Mouse (Mus musculus) gastrocnemius, postnatal 36 days (tissue): ENCODE results near the gene Cadm4. TPM values are rescaled to one million over a fixed set of nuclear protein-coding genes. Genes with fewer than 3 reads are reported as not detected.

Experiments
- DNase-seq, 2 experiments: peaks; one replicate each; pipeline ENCODE4 v3.0.0; 2022
- intact Hi-C: fragments of 180-260 bp; cut with DNase I; formaldehyde crosslinking; loops from one replicate; pipeline ENCODE4 v1.15.1; 2025
- long read RNA-seq, 2 experiments: library from polyadenylated mRNA; stranded (forward); transcript quantifications; one replicate each; pipeline ENCODE4 v2.0.0; 2021
- total RNA-seq, 2 experiments: library from RNA; stranded (reverse); gene quantifications; 2 replicates each; pipeline ENCODE4 v1.2.3; 2021

Cadm4 gene
- 1 to 10 TPM; 2.7 to 4.6 TPM for total RNA-seq
- long read RNA-seq, experiment 1 = 0 reads
- long read RNA-seq, experiment 2, partial matches to known transcripts = 0 of 1 reads
- long read RNA-seq, experiment 2, other reads (novel, unspliced or antisense) = 1 of 1 reads

GRCm38 (mm10) chr7:24481474-24482207 is at the start of gene Cadm4:
Gene Cadm4, plus strand, starts transcription at chr7:24482023.
- intact Hi-C loops = no loop called here
- peak; percentile 66 to 78 for DNase-seq

GRCm38 (mm10) chr7:24435305-24435704 is 46.5 kb upstream of the Cadm4 start:
- DNase-seq = no peak
- intact Hi-C loops = no loop called here

GRCm38 (mm10) chr7:24437981-24438380 is 43.8 kb upstream of the Cadm4 start:
- intact Hi-C loops = no loop called here
- peak in 1 of 2 experiments; percentile 22 for DNase-seq

GRCm38 (mm10) chr7:24439191-24439590 is 42.6 kb upstream of the Cadm4 start:
- intact Hi-C loops = no loop called here

GRCm38 (mm10) chr7:24439891-24440290 is 41.9 kb upstream of the Cadm4 start:
- intact Hi-C loops = loop anchor here (5.0 kb wide), 1 partner anchor 37 kb away; no protein-coding TSS in a partner anchor

More at GRCm38 (mm10) chr7:24439191-24439590, 42.6 kb upstream of the Cadm4 start:
- no peak for DNase-seq

GRCm38 (mm10) chr7:24441785-24442184 is 40.0 kb upstream of the Cadm4 start:
- peak; percentile 42 to 45 for DNase-seq
- intact Hi-C loops = loop anchor here (5.0 kb wide), 1 partner anchor 36 kb away; no protein-coding TSS in a partner anchor

More at GRCm38 (mm10) chr7:24439891-24440290, 41.9 kb upstream of the Cadm4 start:
- no peak for DNase-seq

GRCm38 (mm10) chr7:24442313-24442712 is 39.5 kb upstream of the Cadm4 start:
- DNase-seq = no peak
- intact Hi-C loops = loop anchor here (5.0 kb wide), 1 partner anchor 35 kb away; no protein-coding TSS in a partner anchor

GRCm38 (mm10) chr7:24445266-24445926 is 36.4 kb upstream of the Cadm4 start:
- intact Hi-C loops = no loop called here
- no peak for DNase-seq

- DNase-seq = no peak
- intact Hi-C loops = no loop called here
Observed at GRCm38 (mm10) chr7:24446697-24447340, 35.0 kb upstream of the Cadm4 start.

- intact Hi-C loops = no loop called here
Observed at GRCm38 (mm10) chr7:24448782-24449517, 32.9 kb upstream of the Cadm4 start.

GRCm38 (mm10) chr7:24450585-24451017 is 31.2 kb upstream of the Cadm4 start:
- no peak for DNase-seq
- intact Hi-C loops = no loop called here

More at GRCm38 (mm10) chr7:24448782-24449517, 32.9 kb upstream of the Cadm4 start:
- no peak for DNase-seq

- DNase-seq = no peak
- intact Hi-C loops = no loop called here
Observed at GRCm38 (mm10) chr7:24451855-24452311, 29.9 kb upstream of the Cadm4 start, which contains the start of gene Irgc1. Gene Irgc1, minus strand, starts transcription at chr7:24452297.

GRCm38 (mm10) chr7:24454199-24454598 is 27.6 kb upstream of the Cadm4 start:
- intact Hi-C loops = no loop called here
- no peak for DNase-seq

- intact Hi-C loops = no loop called here
- DNase-seq = no peak
Observed at GRCm38 (mm10) chr7:24455726-24456125, 26.1 kb upstream of the Cadm4 start.

GRCm38 (mm10) chr7:24457726-24458370 is 24.0 kb upstream of the Cadm4 start:
- no peak for DNase-seq
- intact Hi-C loops = no loop called here

- no peak for DNase-seq
- intact Hi-C loops = no loop called here
Observed at GRCm38 (mm10) chr7:24459440-24459839, 22.4 kb upstream of the Cadm4 start.

- intact Hi-C loops = no loop called here
- DNase-seq = no peak
Observed at GRCm38 (mm10) chr7:24459843-24460242, 22.0 kb upstream of the Cadm4 start.

- intact Hi-C loops = no loop called here
- no peak for DNase-seq
Observed at GRCm38 (mm10) chr7:24461376-24462051, 20.3 kb upstream of the Cadm4 start.
